Mouse (Mus musculus) kidney, adult 2 months (tissue): ENCODE results near the gene Rab8a.

Experiments used
- CTCF ChIP-seq: fragments of 200-500 bp; conservative IDR thresholded peaks from 2 replicates; pipeline ENCODE4 v1.5.1; 2011; ENCODE audit warnings: low read depth, mild to moderate bottlenecking, control low read depth, low read length, moderate library complexity, mixed read lengths; ENCODE audit not compliant: insufficient read depth, insufficient read length
- POLR2A ChIP-seq: fragments of 200-500 bp; IDR thresholded peaks from one replicate; pipeline ENCODE4 v1.6.1; 2011; ENCODE audit warnings: low read depth, low read length, control low read depth

- no peak for TF ChIP-seq POLR2A
- no peak for TF ChIP-seq CTCF
Observed at GRCm38 (mm10) chr8:72222656-72223055, 61.7 kb downstream of the Rab8a start.
